Mouse (Mus musculus) forelimb bud, embryonic 11.5 days (tissue): ENCODE results near the gene C87436.

Source experiments
- DNase-seq: peaks from one replicate; pipeline ENCODE4 v3.0.0-alpha.2; 2012; ENCODE audit warnings: low read depth, low spot score

Gene C87436

DNA sequence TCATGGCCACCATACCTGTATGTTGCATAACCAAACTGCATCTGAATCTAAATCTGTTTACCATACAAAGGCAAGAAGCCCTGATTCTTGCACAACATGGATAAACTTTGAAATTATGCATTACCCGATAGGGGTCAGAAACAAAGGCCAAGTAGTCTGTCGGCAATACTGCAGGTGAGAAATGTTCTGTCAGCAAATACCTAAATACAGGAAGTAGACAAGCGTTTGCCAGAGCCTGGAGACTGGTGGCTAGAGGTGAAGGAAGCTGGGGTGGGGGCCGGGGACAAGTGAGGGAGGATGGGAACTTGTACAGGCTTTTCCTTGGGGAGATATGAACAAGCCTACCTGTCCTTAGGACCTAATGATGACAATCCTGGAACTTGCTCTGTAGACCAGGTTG is 72.8 kb downstream of the C87436 start:
- no peak for DNase-seq

DNA sequence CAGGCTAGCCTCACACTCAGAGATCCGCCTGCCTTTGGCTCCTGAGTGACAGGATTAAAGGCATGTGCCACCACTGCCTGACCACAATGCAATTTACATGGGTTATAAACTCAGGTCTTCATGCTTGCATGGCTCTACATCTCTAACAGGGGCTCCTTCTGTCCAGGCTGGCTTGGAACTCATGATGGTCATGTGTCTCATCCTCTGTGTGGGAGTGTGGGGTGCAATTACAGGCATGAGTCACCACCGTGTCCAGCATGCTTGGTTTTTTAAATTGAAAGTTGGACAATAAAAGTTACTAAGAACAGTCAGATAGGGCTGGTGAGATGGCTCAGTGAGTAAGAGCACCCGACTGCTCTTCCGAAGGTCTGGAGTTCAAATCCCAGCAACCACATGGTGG is 75.1 kb downstream of the C87436 start:
- no peak for DNase-seq

DNA sequence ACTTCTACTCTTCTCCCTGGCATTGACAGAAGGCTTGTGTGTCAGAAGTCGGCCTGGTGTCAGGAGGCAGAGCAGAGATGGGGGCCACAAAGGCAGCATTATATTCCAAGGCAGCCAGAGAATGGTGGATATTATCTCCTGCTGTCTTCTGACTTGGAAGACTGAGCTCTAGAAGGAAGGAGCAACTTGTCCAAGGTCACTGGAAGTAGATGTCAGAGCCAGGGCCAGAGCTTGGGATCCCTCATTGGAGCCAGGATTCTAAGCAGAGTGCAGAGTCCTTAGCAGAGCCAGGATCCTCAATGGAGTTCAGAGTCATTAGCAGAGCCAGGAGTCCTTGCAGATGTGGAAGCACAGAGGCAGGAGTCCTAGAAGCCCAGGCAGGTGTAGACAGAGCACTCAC is 77.8 kb downstream of the C87436 start:
- no peak for DNase-seq

DNA sequence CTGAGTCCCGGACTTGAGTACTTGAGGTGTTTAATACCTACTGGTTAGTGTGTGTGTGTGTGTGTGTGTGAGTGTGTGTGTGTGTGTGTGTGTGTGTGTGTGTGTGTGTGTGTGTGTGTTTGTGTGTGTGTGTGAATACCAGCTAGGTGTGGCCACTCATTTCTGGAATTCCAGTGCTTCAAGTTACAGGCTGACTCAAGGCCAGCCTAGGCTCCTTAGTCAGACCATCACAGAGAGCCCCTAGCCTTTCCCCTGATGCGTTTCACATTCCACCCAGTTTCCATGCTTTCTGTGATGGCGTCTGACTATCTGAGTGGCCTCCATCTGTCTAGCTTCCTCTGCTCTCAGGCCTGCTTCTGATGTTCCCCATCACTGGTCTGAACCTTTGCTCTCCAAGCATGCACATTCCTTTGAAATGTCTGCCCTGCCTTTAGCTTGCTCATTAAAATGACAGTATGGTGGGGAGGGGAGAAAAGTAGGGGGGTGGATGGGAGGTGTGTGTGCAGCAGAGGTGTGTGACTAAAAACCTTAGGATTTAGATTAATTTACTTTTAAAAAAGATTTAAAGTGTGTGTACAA is 81.7 kb downstream of the C87436 start:
- DNase-seq = no peak

DNA sequence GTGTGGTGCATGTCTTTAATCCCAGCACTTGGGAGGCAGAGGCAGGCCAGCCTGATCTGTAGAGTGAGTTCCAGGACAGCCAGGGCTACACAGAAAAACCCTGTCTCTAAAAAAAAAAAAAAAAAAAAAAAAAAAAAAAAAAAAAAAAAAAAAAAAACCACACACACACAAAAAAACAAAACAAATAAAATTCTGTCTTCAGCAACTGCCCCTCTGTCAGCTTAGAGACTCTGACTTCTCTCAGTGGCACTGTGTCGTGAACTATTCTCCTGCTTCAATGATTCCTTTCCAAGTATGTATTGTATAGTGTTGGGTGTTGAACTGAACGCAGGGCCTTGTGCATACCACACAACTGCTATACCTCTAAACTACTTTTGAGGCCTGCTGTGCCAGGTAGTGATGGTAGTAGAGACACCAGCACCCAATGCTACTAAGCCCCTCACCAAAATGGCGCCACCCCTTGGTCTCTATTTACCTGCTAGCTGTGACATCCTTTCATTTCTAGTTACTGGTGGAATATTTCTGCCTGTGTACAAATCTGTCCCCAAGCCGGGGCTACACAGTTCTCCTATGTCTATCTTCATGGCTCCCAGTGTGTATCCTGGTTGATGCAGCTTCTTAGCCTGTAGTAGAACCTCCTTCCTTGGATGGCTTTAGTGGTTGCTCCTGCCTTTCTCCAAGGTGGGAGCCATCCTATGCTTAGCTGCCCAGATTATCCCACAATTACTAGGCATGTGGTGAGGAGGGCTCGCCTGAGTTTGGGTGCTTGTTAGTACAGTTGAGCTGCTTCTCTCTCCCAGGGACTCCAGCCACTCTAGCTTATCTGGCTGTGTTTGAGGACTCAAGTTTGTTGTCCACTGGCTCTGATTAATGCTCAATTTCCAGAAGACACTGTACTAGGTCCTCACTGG is 84.1 kb downstream of the C87436 start:
- DNase-seq = no peak
